Mouse (Mus musculus) hematopoietic stem cell, adult 5-6 weeks (primary cell): ENCODE results near the gene Dnajb7. TPM values are rescaled to one million over a fixed set of nuclear protein-coding genes. Genes with fewer than 3 reads are reported as not detected.
A peak's percentile ranks its signal among the peaks of the same experiment; 100 is the strongest.

Experiments used
- ATAC-seq, 2 experiments: fragments of 125-278 bp in 1 of 2; replicated peaks in 1 of 2; 2 replicates each; pipeline ENCODE4 v1.8.0; 2016 to 2017; ENCODE audit warnings: inconsistent platforms in 2 of 2, mild to moderate bottlenecking in 2 of 2, moderate number of reproducible peaks in 2 of 2, low read depth in 1 of 2, moderate TSS enrichment in 1 of 2; ENCODE audit not compliant: low FRiP score in 2 of 2, poor library complexity in 2 of 2, severe bottlenecking in 2 of 2, insufficient read depth in 1 of 2, low TSS enrichment in 1 of 2
- total RNA-seq: library from RNA; stranded (forward); fragments of 172-1452, 232-1000 nt; gene quantifications from 2 replicates; pipeline ENCODE4 v1.2.3, GENCODE M21; 2017

The Dnajb7 gene
- total RNA-seq, 1 experiment from 2014 or later: not detected

DNA sequence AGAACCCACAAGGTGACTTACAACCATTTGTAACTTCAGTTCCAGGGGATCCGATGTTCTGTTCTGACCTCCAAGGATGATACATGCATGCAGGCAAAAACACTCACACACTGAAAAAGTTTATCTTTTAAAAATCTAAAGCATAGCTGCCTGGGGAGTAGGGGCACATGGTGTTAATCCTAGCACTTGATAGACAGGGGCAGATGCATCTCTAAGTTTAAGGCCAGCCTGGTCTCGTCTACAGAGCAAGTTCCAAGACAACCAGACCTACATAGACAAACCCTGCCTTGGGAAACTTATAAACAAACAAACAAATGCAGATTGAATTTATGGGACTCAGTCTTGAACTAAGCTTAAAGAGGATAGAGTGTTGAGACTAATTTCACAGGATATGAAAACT is 29.3 kb downstream of the Dnajb7 start:
- no peak for ATAC-seq

- no peak for ATAC-seq
Observed at GRCm38 (mm10) chr15:81374621-81375020, 33.5 kb downstream of the Dnajb7 start.

GRCm38 (mm10) chr15:81370356-81370755 is 37.7 kb downstream of the Dnajb7 start:
- ATAC-seq: no peak

GRCm38 (mm10) chr15:81368601-81369000 is 39.5 kb downstream of the Dnajb7 start:
- no peak for ATAC-seq

GRCm38 (mm10) chr15:81366241-81366640 is 41.9 kb downstream of the Dnajb7 start:
- ATAC-seq: no peak

DNA sequence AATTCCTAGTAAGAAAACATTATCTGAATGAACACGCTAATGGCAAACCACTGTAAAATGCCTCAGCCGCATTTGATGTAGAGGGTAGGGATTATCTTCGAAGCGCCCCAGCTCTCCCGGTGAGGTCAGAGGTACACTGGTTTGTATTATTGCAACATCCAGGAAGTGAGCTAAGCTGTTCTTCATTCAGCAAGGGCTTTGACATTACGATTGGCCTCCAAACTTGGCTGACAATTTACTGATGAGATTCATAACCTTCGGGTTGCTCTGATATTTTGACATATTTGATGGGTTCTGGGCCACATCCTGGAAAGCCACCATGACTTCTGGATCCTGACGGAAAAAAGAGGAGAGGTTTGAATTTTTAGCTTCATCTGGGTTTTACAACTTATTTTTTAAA is 42.9 kb downstream of the Dnajb7 start:
- no peak for ATAC-seq

DNA sequence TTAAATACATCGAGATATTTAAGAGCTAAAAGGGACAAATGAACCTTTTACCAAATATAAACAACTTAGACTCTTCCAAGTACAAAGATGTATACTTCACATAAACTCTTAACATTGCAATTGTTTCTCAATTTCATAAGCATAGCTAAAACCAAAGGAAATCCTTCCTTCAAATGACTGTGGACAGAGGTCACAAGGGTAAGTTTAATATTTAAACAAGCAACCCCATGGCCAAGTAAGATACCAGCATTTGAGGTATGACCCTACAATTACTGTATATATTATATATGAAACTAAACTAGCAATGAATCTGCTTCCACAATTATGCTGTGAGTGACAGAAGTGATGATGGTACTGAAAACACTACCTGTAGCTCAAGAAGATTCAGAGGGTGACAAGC is 43.8 kb downstream of the Dnajb7 start:
- ATAC-seq: no peak

DNA sequence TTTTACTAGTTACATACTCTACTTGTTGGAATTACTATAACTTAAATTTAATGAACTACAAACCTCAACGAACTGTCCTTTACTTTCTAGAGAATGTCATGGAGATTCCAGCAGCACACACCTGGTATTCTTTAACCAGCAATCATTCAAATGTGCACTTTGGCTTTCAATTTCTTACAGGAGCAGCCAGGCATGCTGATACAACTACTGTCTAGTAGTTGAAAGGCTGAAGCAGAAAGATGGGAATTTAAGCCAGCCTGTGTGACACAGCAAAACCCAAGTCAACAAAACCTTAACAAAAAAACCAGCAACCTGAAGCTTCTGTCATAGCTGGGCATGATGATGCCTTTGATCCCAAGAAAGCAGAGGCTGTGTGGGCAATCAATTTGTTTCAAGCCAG is 45.6 kb downstream of the Dnajb7 start:
- no peak for ATAC-seq

- ATAC-seq: no peak
Observed at GRCm38 (mm10) chr15:81361417-81362015, 46.6 kb downstream of the Dnajb7 start.

- ATAC-seq: peak; percentile 56 to 57; a peak in 3 of 4 replicates
Observed at GRCm38 (mm10) chr15:81361022-81361404, 47.1 kb downstream of the Dnajb7 start.

GRCm38 (mm10) chr15:81360345-81361021 is 47.6 kb downstream of the Dnajb7 start, which contains the start of gene Slc25a17:
Gene Slc25a17 (minus strand): TSS chr15:81360812.
- ATAC-seq: peak; percentile 100

- ATAC-seq: no peak
Observed at GRCm38 (mm10) chr15:81359421-81359820, 48.7 kb downstream of the Dnajb7 start.

- ATAC-seq: no peak
Observed at GRCm38 (mm10) chr15:81358943-81359342, 49.2 kb downstream of the Dnajb7 start.

- ATAC-seq: no peak
Observed at GRCm38 (mm10) chr15:81356946-81357345, 51.2 kb downstream of the Dnajb7 start.

Other genes starting within 250 kb of the Dnajb7 start
- 15.8 and 23.3 TPM in 2 replicates for gene Mrtfa, start 217.5 kb downstream of the Dnajb7 start, total RNA-seq
- gene Mchr1, start 172.8 kb downstream of the Dnajb7 start, total RNA-seq: 0.19 TPM in 1 of 2 replicates, not detected in the other
- gene Slc25a17, start 47.5 kb downstream of the Dnajb7 start, total RNA-seq: 72.7 and 97.1 TPM in 2 replicates
- 311 and 331 TPM in 2 replicates for gene St13, start 8.2 kb downstream of the Dnajb7 start, total RNA-seq
- 14.6 and 17.1 TPM in 2 replicates for gene Xpnpep3, start 8.2 kb downstream of the Dnajb7 start, total RNA-seq
- 125 and 199 TPM in 2 replicates for gene Rbx1, start 58.0 kb upstream of the Dnajb7 start, total RNA-seq
- 32.7 and 48.0 TPM in 2 replicates for gene Ep300, start 177.1 kb upstream of the Dnajb7 start, total RNA-seq